19 mouse cellular contexts compared by ENCODE assay signal in the genomic region with DNA sequence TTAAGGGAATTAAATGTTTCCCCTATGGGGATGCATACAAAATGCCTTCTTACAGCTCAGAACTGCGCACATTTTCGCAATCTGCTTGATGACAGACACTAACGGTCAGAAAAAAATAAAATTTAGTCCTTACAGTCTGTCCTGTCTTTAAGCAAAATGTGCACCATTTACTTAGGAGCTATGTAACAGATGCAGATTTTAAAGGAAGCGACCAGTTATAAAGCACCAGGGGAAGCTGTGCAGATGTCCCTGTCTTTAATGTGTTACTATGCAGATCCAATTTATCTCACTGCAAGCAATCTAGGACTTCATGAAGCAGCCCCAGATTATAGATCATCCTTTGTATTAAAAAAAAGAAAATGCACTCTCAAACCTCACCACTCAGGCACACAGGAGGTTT.
"Had no signal": no experiment of that assay in that cellular context is flagged by ENCODE, and none has a peak within 500 bp of the region (broad histone marks: within the 10 kb centered on the region; RNA-seq: fewer than 3 reads in every experiment).

No protein-coding gene starts in this region.

- DNase-seq: kidney, postnatal 25 days; layer of hippocampus, postnatal 36 days; liver, embryonic 13.5 days; lung, adult 2 months; lung, postnatal 14 days; lung, postnatal 4 days; right cerebral cortex, adult 18-20 months; right cerebral cortex, postnatal 14 days; right cerebral cortex, postnatal 4 days; thymus, adult 2 months; thymus, postnatal 14 days; thymus, postnatal 4 days had no signal

- H3K27me3 ChIP-seq: liver, embryonic 13.5 days; midbrain, embryonic 13.5 days had no signal

- H3K4me1 ChIP-seq: liver, embryonic 13.5 days had no signal

- H3K4me3 ChIP-seq: layer of hippocampus, adult 2 months; left cerebral cortex, adult 2 months; liver, embryonic 13.5 days; midbrain, embryonic 13.5 days; myocyte had no signal

- H3K36me3 ChIP-seq: liver, embryonic 13.5 days; midbrain, embryonic 13.5 days had no signal

- H3K9me3 ChIP-seq: liver, embryonic 13.5 days; midbrain, embryonic 13.5 days had no signal

- ATAC-seq: midbrain, embryonic 16.5 days had no signal

- H3K27ac ChIP-seq: kidney, postnatal 0 days; layer of hippocampus, adult 2 months; left cerebral cortex, adult 2 months; liver, embryonic 13.5 days; midbrain, embryonic 13.5 days; stomach, postnatal 0 days had no signal

- H3K4me2 ChIP-seq: liver, embryonic 13.5 days; midbrain, embryonic 13.5 days had no signal

- H3K9ac ChIP-seq: liver, embryonic 13.5 days; midbrain, embryonic 13.5 days had no signal
